Mouse (Mus musculus) lung, embryonic 14.5 days (tissue): ENCODE measurements around the gene L3mbtl1. TPM values are rescaled to one million over a fixed set of nuclear protein-coding genes. Genes with fewer than 3 reads are reported as not detected.
"Not testable (repeated sequence)": the region's sequence is repeated elsewhere in the genome, so short reads cannot be mapped to it uniquely, and the experiment has no call there.

Experiments
- ATAC-seq: fragments of 200-750 bp; cut with Nextera tagmentation; 2 replicates; pipeline ENCODE4 v1.8.0; 2017; ENCODE audit warnings: mild to moderate bottlenecking, moderate TSS enrichment, moderate library complexity; ENCODE audit not compliant: insufficient read depth
- DNase-seq: peaks from one replicate; pipeline ENCODE4 v3.0.0-alpha.2; 2015
- H3K27ac ChIP-seq: fragments of 300-500 bp; sonication (generic); 2 replicates; pipeline ENCODE4 v1.5.1; 2014; ENCODE audit warnings: low read depth, mild to moderate bottlenecking, moderate library complexity
- H3K27me3 ChIP-seq: fragments of 300-500 bp; sonication (generic); 2 replicates; pipeline ENCODE4 v1.6.1; 2014; ENCODE audit warnings: low read length, control low read depth; ENCODE audit not compliant: insufficient read depth
- H3K36me3 ChIP-seq: fragments of 300-500 bp; sonication (generic); 2 replicates; pipeline ENCODE4 v1.6.1; 2014; ENCODE audit warnings: control low read depth; ENCODE audit not compliant: insufficient read depth
- H3K4me1 ChIP-seq: fragments of 300-500 bp; sonication (generic); 2 replicates; pipeline ENCODE4 v1.6.1; 2014; ENCODE audit warnings: antibody characterized with exemption, control low read depth; ENCODE audit not compliant: insufficient read depth
- H3K4me2 ChIP-seq: fragments of 300-500 bp; sonication (generic); 2 replicates; pipeline ENCODE4 v1.6.1; 2014; ENCODE audit warnings: mild to moderate bottlenecking
- H3K4me3 ChIP-seq: fragments of 300-500 bp; sonication (generic); 2 replicates; pipeline ENCODE4 v1.5.1; 2014; ENCODE audit warnings: low read depth, low read length
- H3K9ac ChIP-seq: fragments of 300-500 bp; sonication (generic); 2 replicates; pipeline ENCODE4 v1.6.1; 2014
- H3K9me3 ChIP-seq: fragments of 300-500 bp; sonication (generic); 2 replicates; pipeline ENCODE4 v1.6.1; 2016; ENCODE audit warnings: low read depth, low read length, control low read depth
- CTCF ChIP-seq: IDR thresholded peaks from 2 replicates; pipeline ENCODE4 v1.5.1; 2016; ENCODE audit warnings: antibody characterized with exemption, low read depth
- WGBS: fragments of 180-500 bp; shearing (Covaris S2); extraction: QIAGEN DNeasy Blood & Tissue Kit; methylation state at CpG from one replicate; pipeline ENCODE4 v1.1.7; 2014; 5-methylcytosine and 5-hydroxymethylcytosine counted together
- polyA plus RNA-seq: library from polyadenylated mRNA; unstranded; fragments of >200 nt; fragmentation: Nextera tagmentation; extraction: Ambion mirVana; gene quantifications from 2 replicates; pipeline ENCODE4 v1.2.1, GENCODE M21; 2014

The L3mbtl1 gene
- 0.21 TPM in 1 of 2 replicates, not detected in the other for polyA plus RNA-seq

DNA sequence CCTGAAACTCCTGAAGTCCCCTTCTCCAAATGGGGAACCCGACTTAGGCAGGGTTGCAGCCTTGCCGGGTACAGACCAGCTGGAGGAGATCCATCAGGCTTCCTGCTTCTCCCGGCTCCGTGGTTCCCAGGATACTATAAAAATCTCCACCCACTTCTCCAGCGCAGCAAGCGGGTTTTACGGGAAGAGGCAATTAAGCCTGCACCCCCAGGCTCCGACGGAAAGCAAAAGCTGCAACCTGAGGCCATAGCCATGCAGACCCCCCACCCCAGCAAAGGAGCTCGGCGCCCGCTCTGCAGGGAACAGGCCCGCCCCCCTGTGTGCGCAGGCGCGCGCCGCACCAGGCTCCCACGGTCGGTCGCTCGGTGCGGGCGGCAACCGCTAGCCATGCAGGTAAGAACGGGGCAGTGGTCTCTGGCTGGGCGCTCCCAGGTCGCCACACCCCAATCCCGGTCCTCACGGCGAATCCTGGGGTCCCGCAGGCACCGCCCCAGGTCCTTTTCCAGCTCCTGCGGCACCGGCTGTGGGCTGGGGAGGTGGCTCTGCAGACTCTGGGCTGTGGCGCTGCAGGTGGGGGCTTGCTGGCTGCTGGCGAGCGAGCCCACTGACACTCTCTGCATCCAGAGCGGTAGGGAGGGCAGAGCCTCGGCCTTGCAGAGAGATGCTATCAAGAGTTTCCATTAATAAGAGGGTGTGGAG is at the start of gene L3mbtl1:
Gene L3mbtl1 (plus strand): TSS at position 325 of the 699 bp plus-strand sequence.
- peak; percentile 49; the same call in 1 of the 2 replicates for ATAC-seq
- WGBS, result under 1% methylated on average over 40 of the region's 40 CpGs

GRCm38 (mm10) chr2:162899256-162899655 is 44.0 kb upstream of the L3mbtl1 start:
- H3K4me2 ChIP-seq, H3K27me3 ChIP-seq, ATAC-seq, H3K9ac ChIP-seq, DNase-seq, H3K4me3 ChIP-seq, H3K9me3 ChIP-seq, H3K27ac ChIP-seq, H3K4me1 ChIP-seq, H3K36me3 ChIP-seq: not testable (repeated sequence)
- 90% methylated on average over 19 of the region's 20 CpGs for WGBS

More for the DNA sequence above, at the start of gene L3mbtl1:
- no peaks in the 10 kb centered on the region for H3K9me3 ChIP-seq
- H3K36me3 ChIP-seq, result peaks cover 29% of the 10 kb centered on the region
- TF ChIP-seq CTCF, result no peak
- H3K27me3 ChIP-seq, result peaks cover 21% of the 10 kb centered on the region
- no peaks in the 10 kb centered on the region; the same call in 1 of the 2 replicates for H3K4me1 ChIP-seq
- no peak within 1 kb of the TSS for H3K27ac ChIP-seq
- DNase-seq, result no peak
- H3K4me3 ChIP-seq, result peak within 1 kb of the TSS; percentile 49
- H3K9ac ChIP-seq, result peak within 1 kb of the TSS; percentile 48
- peak within 1 kb of the TSS; percentile 92 for H3K4me2 ChIP-seq

- WGBS, result 55% methylated on average over 12 of the region's 12 CpGs
- ATAC-seq (no peak), DNase-seq (no peak)
- no peak overlapping the region for H3K4me2 ChIP-seq
- H3K36me3 ChIP-seq, result no peaks in the 10 kb centered on the region
- H3K9ac ChIP-seq, result no peak overlapping the region
- no peak for TF ChIP-seq CTCF
- no peaks in the 10 kb centered on the region for H3K9me3 ChIP-seq
- H3K4me3 ChIP-seq, result no peak overlapping the region
- no peak overlapping the region for H3K27ac ChIP-seq
- no peaks in the 10 kb centered on the region for H3K4me1 ChIP-seq
- no peaks in the 10 kb centered on the region for H3K27me3 ChIP-seq
These were observed 43.2 kb upstream of the L3mbtl1 start for GRCm38 (mm10) chr2:162899880-162900589.

DNA sequence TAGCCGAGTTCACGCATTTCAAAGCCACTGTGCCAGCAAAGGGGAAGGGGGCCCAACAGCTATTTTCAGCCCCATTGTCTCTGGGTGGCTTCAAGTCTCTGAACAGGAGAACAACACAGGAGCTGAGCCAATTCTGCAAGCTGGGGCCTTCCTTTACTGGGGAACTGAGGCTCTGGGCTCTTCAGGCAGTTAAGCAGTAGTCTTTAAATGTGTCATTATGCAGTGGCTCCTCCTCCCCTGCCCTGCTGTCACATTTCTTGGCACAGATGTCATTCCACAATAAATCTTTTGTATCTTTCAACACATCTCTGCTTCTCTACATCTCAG is 42.7 kb upstream of the L3mbtl1 start:
- 48% methylated on average over 2 of the region's 2 CpGs for WGBS

GRCm38 (mm10) chr2:162905902-162906301 is 37.4 kb upstream of the L3mbtl1 start:
- H3K9ac ChIP-seq, result no peak overlapping the region
- H3K27me3 ChIP-seq, result no peaks in the 10 kb centered on the region
- H3K4me2 ChIP-seq, result no peak overlapping the region
- no peak for ATAC-seq
- no peak for DNase-seq
- no peak overlapping the region for H3K4me3 ChIP-seq
- WGBS, result 75% methylated on average over 4 of the region's 4 CpGs
- TF ChIP-seq CTCF, result no peak
- no peaks in the 10 kb centered on the region for H3K9me3 ChIP-seq
- no peak overlapping the region for H3K27ac ChIP-seq
- H3K4me1 ChIP-seq, result no peaks in the 10 kb centered on the region
- H3K36me3 ChIP-seq, result no peaks in the 10 kb centered on the region

More for the DNA sequence above, 42.7 kb upstream of the L3mbtl1 start:
- Histone ChIP-seq H3K27ac (no peak overlapping the region), H3K9me3 (no peaks in the 10 kb centered on the region), H3K4me3 (no peak overlapping the region), H3K4me2 (no peak overlapping the region), H3K27me3 (no peaks in the 10 kb centered on the region), H3K36me3 (no peaks in the 10 kb centered on the region), H3K9ac (no peak overlapping the region), H3K4me1 (no peaks in the 10 kb centered on the region)
- ATAC-seq, result no peak
- DNase-seq, result no peak
- TF ChIP-seq CTCF, result no peak

DNA sequence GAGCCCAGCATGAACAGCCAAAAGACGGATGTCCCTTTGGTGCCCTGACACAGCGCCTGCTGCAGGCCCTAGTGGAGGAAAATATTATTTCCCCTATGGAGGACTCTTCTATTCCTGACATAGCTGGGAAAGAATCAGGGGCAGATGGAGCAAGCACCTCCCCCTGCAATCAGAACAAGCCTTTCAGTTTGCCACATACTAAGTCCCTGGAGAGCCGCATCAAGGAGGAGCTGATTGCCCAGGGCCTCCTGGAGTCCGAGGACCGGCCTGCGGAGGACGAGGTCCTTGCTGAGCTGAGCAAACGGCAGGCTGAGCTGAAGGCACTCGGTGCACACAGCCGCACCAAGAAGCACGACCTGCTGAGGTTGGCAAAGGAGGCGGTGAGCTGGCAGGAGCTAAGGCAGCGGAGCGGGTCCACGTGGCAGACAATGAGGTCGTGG is 35.2 kb upstream of the L3mbtl1 start:
- Histone ChIP-seq H3K9me3 (no peaks in the 10 kb centered on the region), H3K4me3 (no peak overlapping the region), H3K27ac (no peak overlapping the region), H3K4me2 (no peak overlapping the region; the same call in 1 of the 2 replicates), H3K9ac (no peak overlapping the region), H3K27me3 (no peaks in the 10 kb centered on the region), H3K36me3 (no peaks in the 10 kb centered on the region), H3K4me1 (no peaks in the 10 kb centered on the region)
- DNase-seq (peak; percentile 28), ATAC-seq (no peak)
- WGBS, result 41% methylated on average over 16 of the region's 16 CpGs
- TF ChIP-seq CTCF, result peak; percentile 38

- no peak overlapping the region for H3K9ac ChIP-seq
- DNase-seq (no peak), ATAC-seq (no peak)
- no peak for TF ChIP-seq CTCF
- no peaks in the 10 kb centered on the region for H3K4me1 ChIP-seq
- H3K36me3 ChIP-seq, result no peaks in the 10 kb centered on the region
- no peaks in the 10 kb centered on the region for H3K27me3 ChIP-seq
- no peak overlapping the region for H3K4me2 ChIP-seq
- no peaks in the 10 kb centered on the region for H3K9me3 ChIP-seq
- H3K27ac ChIP-seq, result no peak overlapping the region
- WGBS, result 72% methylated on average over 3 of the region's 3 CpGs
- H3K4me3 ChIP-seq, result no peak overlapping the region
These were observed 29.2 kb upstream of the L3mbtl1 start for GRCm38 (mm10) chr2:162914040-162914439.
